Mouse (Mus musculus) CD4-positive helper T cell, adult 2 months (primary cell): Measurements from ENCODE around the gene Bcl2l14.
A peak's percentile ranks its signal among the peaks of the same experiment; 100 is the strongest.

ENCODE experiments used
- DNase-seq: peaks from one replicate; pipeline ENCODE4 v3.0.0-alpha.2; 2012; ENCODE audit warnings: low read depth, missing footprints, low spot score

Gene Bcl2l14

DNA sequence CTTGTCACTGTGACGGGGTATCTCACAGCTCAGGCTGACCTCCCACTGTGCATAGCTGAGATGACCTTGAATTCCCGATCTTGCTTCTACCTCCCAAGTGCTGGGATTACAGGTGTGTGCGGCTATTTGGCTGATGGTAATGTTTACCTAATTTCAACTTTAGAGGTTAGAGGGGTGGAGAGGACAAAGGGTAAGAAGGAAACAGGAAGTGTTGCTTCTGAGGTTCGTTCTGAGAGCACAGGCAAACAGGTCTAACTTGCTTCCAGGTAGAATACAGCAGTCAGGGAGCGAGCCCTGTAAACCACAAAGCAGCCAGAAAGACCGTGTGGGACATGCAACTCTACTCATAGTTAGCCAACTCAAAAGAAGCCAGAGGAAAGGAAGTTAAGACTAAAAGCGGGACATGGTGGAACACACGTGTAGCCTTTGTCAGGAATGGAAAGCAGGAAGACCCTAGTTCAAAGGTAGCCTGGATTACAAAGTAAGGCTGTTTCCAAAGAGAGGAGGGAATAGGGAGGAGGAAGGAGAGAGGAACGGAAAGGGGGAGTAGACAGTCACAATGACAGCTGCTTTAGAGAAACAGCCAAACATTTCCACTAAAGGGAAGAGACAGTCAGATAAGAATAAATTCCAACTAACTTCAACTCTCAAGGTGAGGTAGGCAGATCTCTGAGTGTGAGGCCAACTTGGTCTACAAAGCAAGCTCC is 47.2 kb downstream of the Bcl2l14 start:
- no peak for DNase-seq

GRCm38 (mm10) chr6:134443925-134444324 is 47.8 kb downstream of the Bcl2l14 start:
- DNase-seq: no peak

DNA sequence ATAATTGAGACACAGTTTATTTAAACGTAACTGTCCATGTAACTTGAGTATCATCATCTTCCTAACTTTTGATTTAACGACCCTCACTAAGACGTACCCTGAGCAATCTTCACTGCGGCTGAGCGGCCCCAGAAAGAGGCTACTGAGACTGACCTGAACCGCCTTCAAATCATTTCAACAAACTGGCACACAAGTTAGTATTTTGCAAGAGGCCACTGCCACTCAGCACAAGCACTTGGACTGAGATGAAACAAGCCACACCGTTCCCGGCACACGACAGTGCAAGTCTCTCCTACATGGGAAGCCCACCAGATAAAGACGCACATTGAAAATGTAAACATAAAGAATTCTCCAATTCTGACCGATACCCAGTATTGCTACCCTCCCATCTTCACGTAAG is 52.3 kb downstream of the Bcl2l14 start:
- DNase-seq: no peak

DNA sequence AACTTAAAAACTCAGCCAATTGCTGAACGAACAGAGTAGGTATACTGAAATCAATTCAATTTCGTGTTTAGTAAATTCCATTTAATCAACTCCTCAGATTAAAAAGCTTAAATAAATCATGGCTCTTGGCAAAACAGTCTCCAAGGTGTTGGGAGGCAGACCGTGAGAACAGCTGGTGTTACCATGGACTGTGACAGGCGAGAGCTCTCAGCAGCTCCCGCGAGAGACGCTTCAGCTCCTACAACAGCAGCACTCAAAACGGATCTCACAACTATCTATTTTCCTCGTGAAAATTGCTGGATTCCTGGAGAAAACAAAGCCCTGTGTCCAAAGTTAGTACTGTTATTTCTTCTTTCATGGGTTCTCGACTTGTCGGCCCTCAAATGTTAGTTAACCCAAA is 53.8 kb downstream of the Bcl2l14 start:
- no peak for DNase-seq

- DNase-seq: peak; percentile 40
Measured at GRCm38 (mm10) chr6:134450661-134451119, 54.6 kb downstream of the Bcl2l14 start.

- peak; percentile 13 for DNase-seq
Measured at GRCm38 (mm10) chr6:134454093-134454492, 58.0 kb downstream of the Bcl2l14 start.

DNA sequence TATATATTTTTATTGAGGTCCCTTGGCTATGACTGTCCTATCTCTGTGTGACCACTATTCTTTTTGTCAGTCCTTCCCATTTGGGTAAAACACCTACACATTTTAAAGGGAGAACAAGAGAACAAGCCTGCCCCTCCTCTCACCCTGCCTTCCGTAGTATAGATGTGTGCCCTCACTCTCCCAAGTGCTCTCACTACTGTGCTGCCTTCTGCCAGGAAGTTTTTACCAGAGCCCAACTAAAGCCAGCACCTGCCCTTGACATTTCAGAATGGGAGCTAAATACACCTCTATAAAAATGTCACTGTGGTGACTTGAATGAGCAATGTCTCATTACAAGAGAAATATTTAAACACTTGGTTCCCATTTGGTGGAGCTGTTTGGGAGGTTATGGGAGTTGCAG is 62.3 kb downstream of the Bcl2l14 start:
- no peak for DNase-seq

GRCm38 (mm10) chr6:134461175-134461574 is 65.1 kb downstream of the Bcl2l14 start:
- DNase-seq: no peak

GRCm38 (mm10) chr6:134466671-134467229 is 70.6 kb downstream of the Bcl2l14 start:
- no peak for DNase-seq

DNA sequence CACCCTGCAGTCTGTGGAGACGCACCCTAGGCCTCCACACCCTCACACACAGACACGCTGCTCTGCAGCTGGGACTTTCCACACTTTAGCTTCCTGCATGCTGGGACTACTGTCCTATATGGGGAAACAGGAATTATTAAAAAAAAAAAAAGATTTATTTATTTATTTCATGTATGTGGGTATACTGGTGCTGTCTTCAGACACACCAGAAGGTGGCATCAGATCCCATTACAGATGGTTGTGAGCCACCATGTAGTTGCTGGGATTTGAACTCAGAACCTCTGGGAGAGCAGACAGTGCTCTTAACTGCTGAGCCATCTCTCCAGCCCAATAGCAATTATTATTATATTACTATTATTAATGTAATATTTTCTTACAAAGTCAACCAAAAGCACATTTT is 73.2 kb downstream of the Bcl2l14 start:
- DNase-seq: no peak

DNA sequence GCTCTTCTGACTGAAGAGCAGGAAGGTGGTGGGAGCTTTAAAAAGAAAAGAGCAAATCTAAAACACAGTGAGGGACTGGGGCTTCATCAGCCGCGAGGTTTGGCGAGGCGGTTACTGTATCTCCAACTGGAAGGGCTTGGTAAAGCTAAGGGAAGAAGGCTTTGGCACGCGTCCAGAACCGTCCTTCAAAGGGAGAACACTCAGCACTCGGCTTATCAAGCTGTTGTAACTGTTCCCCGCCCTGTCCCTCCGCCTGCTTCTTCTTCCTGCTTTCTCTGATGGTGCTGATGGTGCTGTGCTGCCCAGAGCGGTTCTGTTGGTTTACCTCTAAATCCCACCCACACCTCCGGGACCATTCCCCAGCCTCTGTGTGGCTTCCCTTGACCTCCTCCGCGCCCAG is 74.7 kb downstream of the Bcl2l14 start:
- no peak for DNase-seq

- DNase-seq: no peak
Measured at GRCm38 (mm10) chr6:134473143-134473561, 77.0 kb downstream of the Bcl2l14 start.

GRCm38 (mm10) chr6:134479481-134479880 is 83.4 kb downstream of the Bcl2l14 start:
- no peak for DNase-seq

DNA sequence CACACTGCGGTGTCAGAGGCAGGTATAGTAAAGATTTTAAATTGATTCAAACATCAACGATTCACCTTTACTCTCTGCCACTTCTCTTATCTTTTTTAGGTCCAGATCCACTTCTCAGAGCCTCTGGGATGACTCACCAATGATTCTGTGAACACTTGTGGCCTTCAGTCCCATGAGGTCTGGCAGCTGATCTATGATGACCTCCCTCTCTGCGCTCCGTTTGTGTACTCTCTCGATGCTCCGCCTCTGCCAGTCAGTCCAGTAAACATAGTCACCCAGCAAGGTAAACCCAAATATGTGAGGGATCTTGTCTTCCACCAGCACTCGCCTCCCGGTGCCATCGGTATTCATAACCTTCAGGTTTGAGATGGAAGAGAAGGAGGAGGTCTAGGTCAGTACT is 90.2 kb downstream of the Bcl2l14 start:
- no peak for DNase-seq
